ENCODE assay signal across 10 mouse cellular contexts in the genomic region with DNA sequence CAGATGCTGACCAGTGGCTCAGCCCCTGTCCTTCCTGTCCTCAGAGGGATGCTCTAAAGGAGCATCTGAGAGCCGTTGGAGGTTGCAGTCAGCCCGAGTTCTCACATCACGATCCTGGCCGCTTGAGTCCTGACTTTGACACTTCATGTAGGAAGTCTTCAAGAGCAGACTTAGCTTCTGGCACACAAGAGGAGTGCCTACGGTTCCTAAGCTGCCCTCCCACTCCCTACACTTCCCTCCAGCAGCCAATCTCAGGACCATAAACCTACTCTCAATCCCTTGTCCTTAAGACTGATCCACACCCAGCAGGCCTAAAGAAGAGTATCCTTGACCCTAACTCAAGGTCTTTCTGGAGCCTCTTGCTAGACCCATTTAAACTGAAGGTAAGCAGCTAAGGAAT. TPM values are rescaled to one million over a fixed set of nuclear protein-coding genes. Genes with fewer than 3 reads are reported as not detected.
DNase-seq lines count a peak whose midpoint lies in the region; ATAC-seq and TF ChIP-seq lines count a peak whose summit lies in the region.
"Had no signal": no experiment of that assay in that cellular context is flagged by ENCODE, and none has a peak within 500 bp of the region (broad histone marks: within the 10 kb centered on the region; RNA-seq: fewer than 3 reads in every experiment).

No protein-coding gene starts in this region.

- peaks cover 18% of the 10 kb centered on the region for H3K36me3 ChIP-seq in heart, adult 2 months (ENCODE audit: control insufficient read depth, insufficient read depth, low read length)
- H3K36me3 ChIP-seq in heart, postnatal 0 days (replicated peaks; ENCODE audit: control insufficient read depth, insufficient read depth, low read length), result peaks cover 43% of the 10 kb centered on the region
- no peaks in the 10 kb centered on the region; the same call in 1 of the 2 replicates for H3K36me3 ChIP-seq in intestine, postnatal 0 days (ENCODE audit: control insufficient read depth, insufficient read depth)

- peaks cover 9% of the 10 kb centered on the region for H3K4me1 ChIP-seq in heart, adult 2 months (ENCODE audit: control insufficient read depth, insufficient read depth, low read length)
- peaks cover 28% of the 10 kb centered on the region for H3K4me1 ChIP-seq in heart, postnatal 0 days (ENCODE audit: control insufficient read depth, insufficient read depth)
- H3K4me1 ChIP-seq in intestine, postnatal 0 days (replicated peaks; ENCODE audit: control insufficient read depth, insufficient read depth, low read length), result 0 out of 2 replicates have a peak, but pooled peaks cover 2% of the 10 kb centered on the region

- peak overlapping the region; percentile 41; the same call in 1 of the 2 replicates for H3K4me3 ChIP-seq in heart, adult 2 months
- no peak overlapping the region for H3K4me3 ChIP-seq in heart, postnatal 0 days (ENCODE audit: low read depth, low read length)
- no peak overlapping the region for H3K4me3 ChIP-seq in intestine, postnatal 0 days (ENCODE audit: low read depth, low read length)
- H3K4me3 ChIP-seq: myocyte had no signal

- WGBS in heart, adult 2 months, result 56% methylated on average over 5 of the region's 5 CpGs
- 62% methylated on average over 5 of the region's 5 CpGs for WGBS in heart, postnatal 0 days
- 86% methylated on average over 5 of the region's 5 CpGs for WGBS in intestine, postnatal 0 days

- TF ChIP-seq EP300 in heart, adult 2 months (IDR thresholded peaks at IDR 0.05; ENCODE audit: insufficient read depth, low read depth, low read length), result no peak
- no peak for TF ChIP-seq EP300 in heart, postnatal 0 days (IDR thresholded peaks at IDR 0.05; ENCODE audit: low read depth)

- no peak for ATAC-seq in heart, postnatal 0 days (ENCODE audit: insufficient read depth, low read depth)
- no peak for ATAC-seq in intestine, postnatal 0 days

- no peak overlapping the region for H3K4me2 ChIP-seq in heart, postnatal 0 days (ENCODE audit: low read depth, low read length)
- H3K4me2 ChIP-seq in intestine, postnatal 0 days (replicated peaks; ENCODE audit: low read depth), result no peak overlapping the region

- no peak for TF ChIP-seq CTCF in heart, adult 2 months (IDR thresholded peaks at IDR 0.05)
- no peak for TF ChIP-seq CTCF in heart, postnatal 0 days (IDR thresholded peaks at IDR 0.05; ENCODE audit: low read depth)
- TF ChIP-seq CTCF in intestine, postnatal 0 days (IDR thresholded peaks at IDR 0.05; ENCODE audit: low read depth), result no peak

- peak overlapping the region; percentile 47; the same call in 1 of the 2 replicates for H3K27ac ChIP-seq in heart, adult 2 months
- H3K27ac ChIP-seq in heart, postnatal 0 days (ENCODE audit: low read depth), result peak overlapping the region; percentile 94; the same call in 1 of the 2 replicates
- H3K27ac ChIP-seq in intestine, postnatal 0 days (ENCODE audit: low read depth, low read length), result no peak overlapping the region

- H3K9me3 ChIP-seq in heart, postnatal 0 days (replicated peaks; ENCODE audit: control insufficient read depth, low read length), result no peaks in the 10 kb centered on the region
- H3K9me3 ChIP-seq in intestine, postnatal 0 days (ENCODE audit: control insufficient read depth), result no peaks in the 10 kb centered on the region
- H3K9me3 ChIP-seq: G1E had no signal

- no peaks in the 10 kb centered on the region for H3K79me2 ChIP-seq in heart, adult 2 months (replicated peaks; ENCODE audit: control insufficient read depth, insufficient read depth, low read length)

- H3K27me3 ChIP-seq in heart, adult 2 months (ENCODE audit: control insufficient read depth, insufficient read depth, low read length), result no peaks in the 10 kb centered on the region
- H3K27me3 ChIP-seq in heart, postnatal 0 days (ENCODE audit: control insufficient read depth, insufficient read depth, low read length), result no peaks in the 10 kb centered on the region
- 0 out of 2 replicates have a peak, but pooled peaks cover 3% of the 10 kb centered on the region for H3K27me3 ChIP-seq in intestine, postnatal 0 days (replicated peaks; ENCODE audit: control insufficient read depth, insufficient read depth, low read length)

- intact Hi-C loops in heart, adult 2 months (cut with DNase I), result no loop called here
- intact Hi-C loops in heart, postnatal 25 days (cut with DNase I), result no loop called here

- H3K9ac ChIP-seq in heart, adult 2 months (ENCODE audit: low read depth, low read length), result no peak overlapping the region
- H3K9ac ChIP-seq in heart, postnatal 0 days (replicated peaks; ENCODE audit: low read depth, low read length), result no peak overlapping the region
- no peak overlapping the region for H3K9ac ChIP-seq in intestine, postnatal 0 days (ENCODE audit: low read depth, low read length)

- DNase-seq in heart, adult 2 months, result peak in 1 of 2 experiments; percentile 59
- no peak for DNase-seq in heart, postnatal 25 days (ENCODE audit: low spot score)
- DNase-seq in testis, postnatal 14 days (ENCODE audit: low spot score), result peak; percentile 77
- no peak for DNase-seq in testis, postnatal 10 days (ENCODE audit: low spot score)
- DNase-seq in heart, postnatal 0 days (ENCODE audit: low spot score), result no peak
- peak; percentile 57 to 59 for DNase-seq in lung, postnatal 4 days
- DNase-seq in yolk sac, embryonic 10.5 days (ENCODE audit: low spot score), result no peak

- TF ChIP-seq POLR2A in heart, adult 2 months (IDR thresholded peaks at IDR 0.05; ENCODE audit: insufficient read depth, low read depth, low read length), result no peak

RNA-seq across cellular contexts. Expression of gene Srl, which starts 45.8 kb away (rescaled TPM):
- 100 to 1,000 TPM; 771 to 870 TPM for total RNA-seq in heart, adult 2 months (2021)
- 276 and 575 TPM in 2 replicates for polyA plus RNA-seq in heart, adult 2 months (2012; rRNA removed)
- 1,000 to 10,000 TPM; 1,004 to 1,109 TPM for total RNA-seq in heart, postnatal 25 days (2021)
- total RNA-seq in heart, postnatal 0 days (2014; rRNA removed; ENCODE audit: low replicate concordance), result 910 and 974 TPM in 2 replicates
- polyA plus RNA-seq in heart, postnatal 0 days (2015; fragmentation: Nextera tagmentation; extraction: Ambion mirVana), result 346 and 419 TPM in 2 replicates
- polyA plus RNA-seq in intestine, postnatal 0 days (2015; fragmentation: Nextera tagmentation; extraction: Ambion mirVana), result 2.2 and 2.4 TPM in 2 replicates

Comparison
In these comparisons a context has a peak if more than half of its experiments do, and no peak if none do; other contexts are left out.
1. DNase-seq: peak in testis, postnatal 14 days (single experiment) and lung, postnatal 4 days (2 of 2); none in heart, postnatal 25 days (single experiment), testis, postnatal 10 days (single experiment), heart, postnatal 0 days (single experiment) and yolk sac, embryonic 10.5 days (single experiment).